Mouse (Mus musculus): ENCODE measurements around the gene R3hdm4. TPM values are rescaled to one million over a fixed set of nuclear protein-coding genes. Genes with fewer than 3 reads are reported as not detected.
A peak's percentile ranks its signal among the peaks of the same experiment; 100 is the strongest.
"Not testable (repeated sequence)": the region's sequence is repeated elsewhere in the genome, so short reads cannot be mapped to it uniquely, and the experiment has no call there.

R3hdm4 gene
- total RNA-seq (2014; fragmentation: Nextera tagmentation), result 62.9 and 64.6 TPM in 2 replicates
- total RNA-seq (2017), result 39.1 and 40.4 TPM in 2 replicates

DNA sequence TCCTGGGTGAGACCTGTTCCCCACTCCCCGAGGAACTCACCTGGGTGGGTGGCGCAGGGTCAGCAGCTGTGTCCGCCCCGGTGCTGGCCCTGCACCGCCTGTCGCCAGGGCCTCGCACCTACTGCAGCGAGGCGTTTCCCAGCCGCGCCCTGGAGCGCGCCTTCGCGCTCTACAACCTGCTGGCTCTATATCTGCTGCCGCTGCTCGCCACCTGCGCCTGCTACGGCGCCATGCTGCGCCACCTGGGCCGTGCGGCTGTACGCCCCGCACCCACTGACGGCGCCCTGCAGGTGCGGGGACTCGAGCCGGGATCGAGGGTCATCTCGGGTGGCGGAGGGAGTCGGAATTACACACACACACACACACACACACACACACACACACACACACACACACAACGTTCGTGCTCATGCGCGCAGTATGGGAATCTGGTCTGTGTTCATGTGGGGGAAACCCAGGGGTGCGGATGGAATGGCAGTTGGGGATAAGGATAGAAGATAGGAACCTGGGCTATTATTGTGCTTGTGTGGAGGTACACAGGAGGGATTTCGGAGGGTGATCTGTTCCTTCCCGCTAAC lies at the start of gene R3hdm4:
Gene R3hdm4, minus strand, starts transcription at position 251 of the 578 bp plus-strand sequence.
- no peak for ATAC-seq (replicated peaks; ENCODE audit: poor library complexity, severe bottlenecking)

DNA sequence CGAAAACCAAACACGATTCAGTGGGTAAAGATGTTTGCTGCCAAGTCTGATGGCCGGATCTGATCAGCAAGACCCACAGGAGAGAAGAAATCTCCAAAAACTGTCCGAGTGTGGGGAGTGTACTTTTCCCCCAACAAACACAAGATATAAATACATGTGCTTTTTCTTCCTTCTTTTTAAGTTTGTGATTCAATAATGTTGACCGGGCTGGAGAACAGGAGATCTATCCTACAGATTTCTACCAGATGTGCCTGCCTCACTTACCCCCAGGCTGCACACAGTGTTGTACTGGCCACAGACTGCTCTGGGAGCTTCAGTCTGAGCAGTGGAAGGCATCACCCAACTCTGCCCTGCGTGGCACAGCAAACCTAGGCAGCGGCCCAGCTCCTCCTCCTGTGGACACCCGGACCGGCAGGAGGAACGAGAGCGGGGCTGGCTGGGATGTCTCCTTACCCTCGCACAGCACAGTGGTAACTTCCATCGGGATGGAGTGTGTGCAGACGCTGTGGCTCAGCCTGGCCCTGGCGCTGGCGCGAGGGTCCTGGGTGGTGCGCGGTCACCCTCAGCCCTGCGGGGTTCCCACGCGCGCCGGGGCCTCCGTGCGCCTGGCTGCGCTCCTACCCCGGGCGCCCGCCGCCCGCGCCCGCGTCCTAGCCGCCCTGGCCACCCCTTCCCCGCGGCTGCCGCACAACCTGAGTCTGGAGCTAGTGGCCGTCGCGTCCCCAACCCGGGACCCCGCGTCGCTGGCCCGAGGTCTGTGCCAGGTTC lies 49.6 kb upstream of the R3hdm4 start, which contains the start of gene Grin3b:
Gene Grin3b, plus strand, starts transcription at position 301 of the 768 bp plus-strand sequence.
- ATAC-seq (replicated peaks; ENCODE audit: poor library complexity, severe bottlenecking), result peak; percentile 14; the same call in 1 of the 2 replicates

DNA sequence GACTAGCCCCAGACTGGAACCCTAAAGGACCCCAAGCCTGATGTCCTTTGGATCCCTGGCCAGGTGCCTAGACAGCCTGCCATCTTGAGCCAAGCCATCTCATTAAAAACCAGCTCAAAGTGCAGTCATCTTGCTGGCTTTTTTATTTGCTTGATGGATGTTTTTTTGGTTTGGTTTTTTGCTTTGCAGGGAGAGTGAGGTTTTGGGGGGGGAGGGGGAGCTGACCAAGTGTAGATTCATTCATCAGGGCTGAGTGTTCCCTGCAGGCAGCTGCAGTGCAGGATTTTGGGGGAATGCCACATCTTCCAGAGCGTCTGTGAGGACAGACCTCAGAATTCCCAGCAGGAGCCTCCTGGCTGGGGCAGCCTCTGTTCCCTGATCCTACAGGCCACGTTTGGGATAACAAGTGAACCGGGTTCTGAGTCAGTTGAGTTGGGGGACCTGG lies 48.1 kb upstream of the R3hdm4 start:
- no peak for ATAC-seq (replicated peaks; ENCODE audit: poor library complexity, severe bottlenecking)

DNA sequence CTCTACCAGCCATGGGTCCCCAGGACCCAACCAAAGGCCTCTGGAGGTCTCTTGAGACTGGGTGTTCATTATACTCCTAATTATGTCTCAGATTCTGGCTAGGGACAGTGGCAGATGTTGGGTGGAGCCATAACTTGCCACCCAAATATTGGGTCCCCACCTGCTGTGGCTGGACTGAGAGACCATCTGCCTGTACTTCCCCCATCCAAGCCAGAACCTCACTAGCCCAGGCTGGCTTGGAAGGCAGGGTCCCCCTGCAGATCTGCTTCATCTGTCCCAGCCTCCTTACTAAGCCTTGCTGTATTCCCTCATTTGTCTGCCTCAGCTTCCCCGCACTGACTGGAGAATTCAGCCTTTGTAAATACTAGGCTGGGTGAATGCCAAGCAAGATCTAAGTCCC lies 47.2 kb upstream of the R3hdm4 start:
- no peak for ATAC-seq (replicated peaks; ENCODE audit: poor library complexity, severe bottlenecking)

DNA sequence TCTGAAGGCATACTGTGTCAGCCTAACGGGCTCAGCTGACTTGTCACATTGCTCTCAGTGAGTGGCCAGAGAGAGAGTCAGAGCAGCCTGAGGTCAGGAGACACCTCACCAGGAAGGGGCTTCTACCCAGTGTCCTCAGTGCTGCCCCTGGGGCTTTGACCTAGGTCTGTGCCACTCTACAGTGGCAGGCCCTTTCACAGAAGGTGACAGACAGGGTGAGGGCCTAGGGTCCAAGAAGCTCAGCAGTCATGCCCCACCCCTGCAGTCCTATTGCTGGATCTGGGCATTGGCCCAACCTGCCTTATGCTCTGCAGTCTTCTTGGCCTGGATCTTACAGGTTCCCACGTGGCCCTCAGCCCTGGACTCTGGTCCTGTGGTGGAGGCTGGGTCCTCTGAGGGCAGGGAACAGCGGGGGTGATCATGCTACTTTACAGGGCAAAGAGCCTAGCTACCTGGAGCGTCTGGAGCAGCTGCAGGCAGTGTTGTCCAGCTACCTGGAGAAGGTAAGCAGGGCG lies 45.9 kb upstream of the R3hdm4 start:
- no peak for ATAC-seq (replicated peaks; ENCODE audit: poor library complexity, severe bottlenecking)

DNA sequence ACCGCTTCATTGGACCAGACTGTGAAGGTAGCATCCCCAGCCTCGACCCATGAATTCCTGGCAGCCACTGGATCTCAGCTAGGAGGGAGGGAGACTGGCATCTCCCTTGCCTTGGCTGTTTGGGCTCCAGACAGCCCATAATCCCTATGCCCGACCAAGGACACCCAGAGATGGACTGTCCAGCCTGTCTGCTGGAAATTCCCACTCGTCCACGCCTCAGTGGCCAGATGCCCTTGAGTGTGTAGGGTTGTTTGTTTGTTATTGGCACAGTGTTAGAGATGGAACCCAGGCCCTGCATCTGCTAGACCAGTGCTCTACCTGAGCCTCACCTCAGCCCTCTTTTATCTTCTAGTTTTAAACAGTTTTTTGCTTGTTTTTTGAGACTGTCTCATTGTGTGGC lies 44.3 kb upstream of the R3hdm4 start:
- ATAC-seq (replicated peaks; ENCODE audit: poor library complexity, severe bottlenecking), result no peak

DNA sequence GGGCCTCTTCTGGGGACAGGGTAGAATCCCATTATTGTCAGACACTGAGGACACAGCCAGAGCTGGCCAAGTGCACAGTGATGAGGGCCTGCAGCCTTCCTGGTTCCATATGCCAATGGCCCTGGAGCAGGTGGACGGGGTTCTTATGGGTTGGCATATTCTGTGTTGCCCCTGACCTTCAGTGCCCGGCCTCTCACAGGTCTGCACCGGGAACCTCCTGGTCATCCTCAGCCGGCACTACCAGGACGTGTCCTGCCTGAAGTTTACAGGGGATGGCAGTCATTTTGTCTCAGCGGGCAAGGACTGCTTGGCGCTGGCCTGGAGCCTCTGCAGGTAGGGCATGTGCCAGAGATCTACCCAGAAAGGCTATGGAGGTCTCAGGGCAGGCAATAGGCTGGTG lies 43.7 kb upstream of the R3hdm4 start:
- no peak for ATAC-seq (replicated peaks; ENCODE audit: poor library complexity, severe bottlenecking)

DNA sequence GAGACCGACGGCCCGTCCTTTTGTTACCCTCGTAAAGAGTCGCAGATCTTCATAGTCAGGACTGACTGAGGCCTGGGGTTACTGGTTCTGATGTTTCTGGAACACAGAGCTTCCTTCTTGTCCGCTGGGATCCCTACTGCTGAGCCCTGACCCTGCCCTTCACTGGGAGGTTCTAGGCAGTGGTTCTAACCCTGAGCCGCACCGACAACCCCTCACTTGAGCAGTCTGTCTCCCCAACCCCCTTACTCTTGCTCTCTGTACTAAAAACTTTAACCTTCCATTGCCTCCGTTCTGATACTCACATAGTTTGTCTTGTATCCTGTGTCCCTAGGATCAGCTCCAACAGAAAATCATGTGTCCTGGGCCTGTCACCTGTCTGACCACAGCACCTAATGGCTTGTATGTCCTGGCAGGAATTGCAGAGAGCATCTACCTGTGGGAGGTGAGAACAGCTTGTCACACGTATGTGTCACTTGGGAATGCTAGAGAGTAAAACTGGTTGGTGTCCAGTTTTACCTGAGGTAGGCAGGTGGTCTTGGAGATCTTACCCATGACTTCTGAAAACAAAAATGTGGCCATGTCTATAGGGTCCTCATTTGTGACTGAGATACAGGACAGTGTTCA lies 39.8 kb upstream of the R3hdm4 start:
- no peak for ATAC-seq (replicated peaks; ENCODE audit: poor library complexity, severe bottlenecking)

DNA sequence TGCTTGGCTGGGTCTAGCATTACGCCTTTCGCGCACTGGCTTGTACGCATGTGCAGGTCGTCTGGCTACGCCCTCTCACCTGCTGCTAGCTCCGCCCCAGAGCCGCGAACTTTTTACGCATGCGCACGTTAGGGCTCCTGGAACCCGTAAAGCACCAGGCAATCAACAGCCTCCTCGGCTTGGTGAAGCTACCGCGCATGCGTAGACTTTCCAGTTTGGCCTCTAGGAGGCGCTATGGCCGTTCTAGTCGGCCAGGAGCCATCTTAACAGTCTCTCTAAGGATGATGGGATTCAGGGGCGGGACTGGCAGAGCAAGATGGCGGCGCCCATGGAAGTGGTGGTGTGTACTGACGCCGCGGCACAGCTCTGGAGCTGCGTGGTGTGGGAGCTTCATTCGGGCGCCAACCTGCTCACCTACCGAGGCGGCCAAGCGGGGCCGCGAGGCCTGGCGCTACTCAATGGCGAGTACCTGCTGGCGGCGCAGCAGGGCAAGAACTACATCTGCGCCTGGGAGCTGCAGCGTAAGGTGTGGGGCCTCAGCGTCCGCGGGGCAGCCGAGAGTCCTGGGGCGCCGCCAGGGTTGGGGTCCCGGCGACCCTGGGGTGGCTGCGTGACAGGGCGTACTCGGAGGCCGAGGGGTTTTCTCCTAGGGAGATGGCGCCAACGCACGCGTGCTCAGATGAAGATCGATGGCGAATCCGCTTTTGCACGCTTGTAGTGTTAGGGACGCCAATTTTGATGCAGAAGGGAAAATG lies 39.0 kb upstream of the R3hdm4 start, which contains the start of gene Wdr18:
Gene Wdr18, plus strand, starts transcription at position 306 of the 755 bp plus-strand sequence.
- peak; percentile 81 for ATAC-seq (replicated peaks; ENCODE audit: poor library complexity, severe bottlenecking)

DNA sequence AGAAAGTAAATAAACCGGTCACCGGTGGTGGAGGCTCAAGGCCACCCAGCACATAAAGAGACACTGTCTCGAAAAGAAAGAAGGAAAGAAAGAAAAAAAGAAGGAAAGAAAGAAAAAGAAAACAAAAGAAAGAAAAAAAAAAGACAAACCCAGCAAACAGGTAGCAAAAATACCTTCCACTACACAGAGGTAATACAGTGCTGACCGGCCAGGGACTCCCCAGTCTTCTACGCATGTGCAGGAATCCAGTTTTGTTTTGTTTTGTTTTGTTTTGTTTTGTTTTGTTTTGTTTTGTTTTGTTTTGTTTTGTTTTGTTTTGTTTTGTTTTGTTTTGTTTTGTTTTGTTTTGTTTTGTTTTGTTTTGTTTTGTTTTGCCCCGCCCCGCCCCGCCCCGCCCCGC lies 38.4 kb upstream of the R3hdm4 start:
- ATAC-seq (replicated peaks; ENCODE audit: poor library complexity, severe bottlenecking), result not testable (repeated sequence)

DNA sequence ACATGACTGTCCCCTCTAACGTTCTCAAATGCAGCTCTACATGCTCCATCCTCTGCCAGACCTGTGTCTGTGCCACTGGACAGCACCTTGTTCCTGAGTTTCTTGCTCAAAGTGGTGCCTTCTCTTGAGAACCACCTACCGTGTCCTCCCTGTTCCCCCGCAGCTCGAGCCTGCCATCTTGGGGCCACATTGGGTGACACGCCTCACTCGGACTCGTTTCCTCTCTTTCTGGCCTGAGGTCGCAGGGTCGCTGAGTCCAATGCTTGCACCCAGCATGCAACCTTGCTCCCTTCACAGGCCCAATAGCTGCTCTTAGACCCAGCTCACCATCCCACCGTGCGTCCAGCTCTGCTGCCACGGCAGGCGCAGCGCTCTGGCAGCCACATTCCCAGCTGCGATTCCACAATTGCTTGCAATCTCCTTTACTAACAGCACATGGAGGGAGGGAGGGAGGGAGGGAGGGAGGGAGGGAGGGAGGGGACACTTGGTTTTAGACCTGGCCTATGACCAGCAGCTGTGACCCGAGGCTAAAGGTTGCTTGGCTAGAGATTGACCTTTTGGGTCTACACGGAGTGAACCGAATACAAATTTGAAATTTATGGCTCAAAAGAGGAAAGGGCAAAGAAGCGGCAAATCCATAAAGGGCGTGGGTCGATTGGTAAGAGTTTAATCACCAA lies 37.3 kb upstream of the R3hdm4 start:
- ATAC-seq (replicated peaks; ENCODE audit: poor library complexity, severe bottlenecking), result peak; percentile 62

DNA sequence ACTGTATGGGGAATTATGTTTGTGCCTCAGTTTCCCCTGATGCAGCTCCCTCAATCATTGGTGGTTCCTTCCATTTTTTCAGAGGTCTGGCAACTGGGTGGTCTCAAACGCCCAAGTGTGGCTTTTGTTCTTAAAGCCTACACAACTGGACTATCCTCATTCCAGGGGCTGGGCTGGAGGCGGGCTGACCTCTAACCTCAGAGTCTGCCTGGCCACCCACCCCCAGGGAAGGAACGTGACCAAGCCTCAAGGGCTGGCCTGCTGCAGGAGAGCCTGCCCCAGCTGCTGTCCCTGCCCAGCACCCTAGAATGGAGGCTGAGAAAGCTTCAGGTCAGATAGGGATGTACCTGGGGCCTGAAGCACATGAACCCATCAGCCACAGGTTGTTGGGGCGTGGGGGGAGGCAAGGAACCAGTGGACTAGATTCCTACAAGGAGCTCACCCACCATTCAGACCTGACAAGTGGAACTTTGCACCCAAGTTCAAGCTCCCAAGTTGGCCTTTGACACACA lies 35.7 kb upstream of the R3hdm4 start:
- no peak for ATAC-seq (replicated peaks; ENCODE audit: poor library complexity, severe bottlenecking)

DNA sequence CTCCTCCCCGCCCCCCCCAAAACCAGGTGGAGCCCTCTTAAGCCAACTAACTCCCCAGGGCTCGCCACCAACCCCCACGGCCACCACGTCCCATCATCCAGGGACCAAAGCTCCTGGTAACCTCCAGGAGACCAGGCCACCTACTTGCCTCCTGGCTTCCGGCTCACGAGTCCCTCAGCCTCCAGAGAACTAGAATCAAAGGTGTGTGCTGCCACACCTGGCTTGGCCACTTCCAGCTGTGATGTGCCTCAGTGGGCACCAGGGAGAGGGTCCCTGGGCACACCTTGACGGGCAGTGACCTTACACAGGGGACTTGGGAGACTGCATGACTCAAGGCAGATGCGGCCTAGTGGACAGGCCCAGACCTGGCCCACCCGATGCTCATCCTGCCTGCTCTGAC lies 34.7 kb upstream of the R3hdm4 start:
- no peak for ATAC-seq (replicated peaks; ENCODE audit: poor library complexity, severe bottlenecking)

DNA sequence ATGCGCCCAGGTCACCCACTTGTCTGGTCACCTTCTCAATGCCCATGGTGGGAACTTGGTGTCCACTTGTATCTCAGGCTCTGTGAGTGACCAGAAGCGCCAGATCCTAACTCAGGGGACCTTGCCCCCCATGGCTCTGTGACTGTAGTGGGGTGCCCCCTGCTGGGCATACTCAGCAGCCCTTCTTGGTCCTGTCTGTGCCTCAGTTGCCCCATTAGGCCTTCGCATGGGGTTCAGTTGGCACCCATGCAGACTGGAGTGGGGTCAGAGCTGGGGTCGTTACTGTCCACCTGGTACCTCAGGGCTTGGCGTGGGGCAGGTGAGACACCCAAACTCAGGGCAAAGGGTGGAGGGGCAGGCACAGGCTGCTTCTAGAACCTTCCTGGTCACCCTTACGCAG lies 32.9 kb upstream of the R3hdm4 start:
- ATAC-seq (replicated peaks; ENCODE audit: poor library complexity, severe bottlenecking), result 0 out of 2 replicates have a peak, but pooled peaks have one; percentile 15

DNA sequence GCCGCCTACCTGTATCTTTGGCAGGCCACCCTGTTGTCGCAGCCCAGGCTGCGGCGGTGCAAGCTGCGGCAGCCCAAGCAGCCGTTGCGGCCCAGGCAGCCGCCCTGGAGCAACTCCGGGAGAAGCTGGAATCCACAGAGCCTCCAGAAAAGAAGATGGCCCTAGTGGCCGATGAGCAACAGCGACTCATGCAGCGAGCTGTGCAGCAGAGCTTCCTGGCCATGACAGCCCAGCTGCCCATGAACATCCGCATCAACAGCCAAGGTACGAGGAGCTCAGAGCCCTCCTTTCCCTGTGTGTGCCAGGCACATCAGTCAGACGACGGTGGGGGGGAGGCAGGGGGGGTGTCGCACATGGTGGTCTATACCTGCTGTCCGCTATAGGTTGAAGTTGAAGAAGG lies 29.7 kb upstream of the R3hdm4 start:
- no peak for ATAC-seq (replicated peaks; ENCODE audit: poor library complexity, severe bottlenecking)

DNA sequence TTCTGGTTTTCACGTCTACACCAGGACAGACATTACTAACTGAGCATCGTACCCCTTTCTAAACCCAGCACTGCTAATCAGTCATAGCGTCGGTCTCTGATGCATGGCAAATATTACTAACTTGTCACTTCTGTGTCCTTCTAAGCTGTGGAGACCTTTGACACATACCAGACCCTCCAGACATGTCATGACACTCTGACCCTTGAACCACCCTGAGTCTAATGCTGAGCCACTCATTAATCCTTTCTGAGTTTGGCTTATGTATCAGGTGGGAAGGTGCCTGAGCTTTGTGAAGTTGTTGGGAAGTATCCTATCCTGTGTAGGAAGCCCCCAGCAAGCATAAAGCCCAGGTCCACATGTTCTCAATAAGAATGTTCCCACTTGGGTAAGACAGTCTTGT lies 28.9 kb upstream of the R3hdm4 start:
- ATAC-seq (replicated peaks; ENCODE audit: poor library complexity, severe bottlenecking), result no peak

DNA sequence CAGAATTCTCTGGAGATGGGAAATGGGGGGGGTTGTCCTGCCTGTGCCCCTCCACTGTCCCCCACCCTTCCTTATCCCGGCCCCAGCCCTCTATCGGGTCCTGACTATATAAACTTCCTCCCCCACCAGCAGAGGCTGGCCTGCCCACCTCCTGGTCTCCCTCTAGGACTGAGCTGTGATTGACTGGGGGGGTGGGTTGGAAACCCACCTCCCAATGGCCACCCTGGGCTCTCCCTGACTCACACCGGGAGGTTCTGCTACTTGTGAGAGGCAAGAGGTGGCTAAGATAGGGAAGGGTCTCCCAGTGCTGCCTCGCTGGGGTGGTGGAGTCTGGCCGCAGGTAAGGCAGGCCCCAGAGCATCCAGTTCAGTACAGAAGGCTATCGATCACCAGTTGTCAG lies 26.5 kb upstream of the R3hdm4 start:
- no peak for ATAC-seq (replicated peaks; ENCODE audit: poor library complexity, severe bottlenecking)

DNA sequence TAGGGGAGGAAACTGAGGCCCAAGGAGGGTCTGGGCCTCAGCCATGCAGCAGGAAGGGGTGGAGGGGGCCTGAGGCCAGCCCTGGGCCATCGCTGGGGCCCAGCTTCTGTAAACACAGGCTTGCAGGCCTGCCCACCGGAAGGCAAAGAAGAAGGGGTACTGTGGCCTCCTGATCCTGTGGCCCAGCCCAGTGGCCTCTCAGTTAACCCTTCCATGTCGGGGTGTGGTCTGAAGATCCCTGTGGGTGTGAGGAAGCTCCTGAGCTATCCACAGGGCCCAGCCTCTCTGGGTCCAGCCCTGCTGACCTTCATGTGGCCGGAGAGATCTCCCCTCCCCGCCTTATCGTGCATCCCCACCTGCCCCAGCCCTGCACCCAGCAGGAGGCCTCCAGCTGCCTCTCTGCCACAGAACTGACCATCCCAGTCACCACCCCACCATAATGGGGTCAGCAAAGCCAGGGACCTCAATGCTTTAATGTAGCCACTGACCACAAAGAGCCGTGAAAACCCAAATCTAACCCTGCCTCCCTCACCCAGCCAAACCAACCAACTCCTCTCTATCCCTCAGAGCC lies 25.8 kb upstream of the R3hdm4 start:
- peak; percentile 25; the same call in 1 of the 2 replicates for ATAC-seq (replicated peaks; ENCODE audit: poor library complexity, severe bottlenecking)

All from granulocyte monocyte progenitor cell, adult 5-6 weeks (primary cell).